Mouse (Mus musculus) brain, embryonic 14.5 days (tissue): ENCODE results near the gene Rab20.

Experiments used
- CTCF ChIP-seq: fragments of 200-500 bp; IDR thresholded peaks from 2 replicates; pipeline ENCODE4 v1.5.1; 2012; ENCODE audit warnings: inconsistent platforms, mild to moderate bottlenecking, moderate library complexity, borderline replicate concordance; ENCODE audit not compliant: insufficient read depth, insufficient read length; ENCODE audit errors: extremely low read depth
- POLR2A ChIP-seq: fragments of 200-500 bp; IDR thresholded peaks from 2 replicates; pipeline ENCODE4 v1.6.1; 2012; ENCODE audit warnings: mild to moderate bottlenecking, inconsistent platforms, borderline replicate concordance; ENCODE audit not compliant: poor library complexity, insufficient read depth, insufficient read length, severe bottlenecking; ENCODE audit errors: extremely low read depth

GRCm38 (mm10) chr8:11444216-11444615, 34.3 kb downstream of the Rab20 start:
- TF ChIP-seq CTCF (no peak), POLR2A (no peak)
